ENCODE assay signal across 16 mouse cellular contexts in genomic region chr5:137609292-137609691, GRCm38 (mm10). TPM values are rescaled to one million over a fixed set of nuclear protein-coding genes. Genes with fewer than 3 reads are reported as not detected.
DNase-seq lines count a peak whose midpoint lies in the region; ATAC-seq and TF ChIP-seq lines count a peak whose summit lies in the region.
"Had no signal": no experiment of that assay in that cellular context is flagged by ENCODE, and none has a peak within 500 bp of the region (broad histone marks: within the 10 kb centered on the region; RNA-seq: fewer than 3 reads in every experiment).

No protein-coding gene starts in this region.

- 63% methylated on average over 3 of the region's 3 CpGs for WGBS in hindbrain, embryonic 10.5 days
- 62% methylated on average over 3 of the region's 3 CpGs for WGBS in hindbrain, postnatal 0 days
- WGBS in spleen, adult 2 months: 48% methylated on average over 3 of the region's 3 CpGs
- WGBS in neural tube, embryonic 15.5 days: 56% methylated on average over 3 of the region's 3 CpGs

- TF ChIP-seq CTCF in hindbrain, postnatal 0 days (IDR thresholded peaks at IDR 0.05; ENCODE audit: low read depth): no peak
- TF ChIP-seq CTCF in spleen, adult 2 months (IDR thresholded peaks at IDR 0.05; ENCODE audit: extremely low read depth, insufficient read depth, insufficient read length, insufficient replicate concordance): no peak
- TF ChIP-seq CTCF in embryonic fibroblast, embryonic 13.5 days (IDR thresholded peaks at IDR 0.05; ENCODE audit: borderline replicate concordance, insufficient read depth, low read length): no peak

- TF ChIP-seq POLR2A in spleen, adult 2 months (IDR thresholded peaks at IDR 0.05; ENCODE audit: low read depth, low read length): no peak
- TF ChIP-seq POLR2A in embryonic fibroblast, embryonic 13.5 days (IDR thresholded peaks at IDR 0.05; ENCODE audit: low read depth, low read length): no peak

- H3K27me3 ChIP-seq in hindbrain, embryonic 10.5 days (ENCODE audit: insufficient read depth, poor library complexity, severe bottlenecking): peaks cover 39% of the 10 kb centered on the region
- H3K27me3 ChIP-seq in hindbrain, postnatal 0 days (ENCODE audit: insufficient read depth, low read length): no peaks in the 10 kb centered on the region
- no peaks in the 10 kb centered on the region for H3K27me3 ChIP-seq in spleen, adult 2 months (ENCODE audit: control insufficient read depth, insufficient read depth, low read length)
- H3K27me3 ChIP-seq in neural tube, embryonic 15.5 days (replicated peaks): peaks cover 13% of the 10 kb centered on the region

- no peak for ATAC-seq in hindbrain, postnatal 0 days
- no peak for ATAC-seq in neural tube, embryonic 15.5 days (ENCODE audit: low FRiP score)
- ATAC-seq: forebrain, embryonic 14.5 days had no signal

- peaks cover 63% of the 10 kb centered on the region for H3K4me1 ChIP-seq in hindbrain, embryonic 10.5 days (replicated peaks)
- H3K4me1 ChIP-seq in hindbrain, postnatal 0 days (ENCODE audit: insufficient read depth, low read length): peaks cover 8% of the 10 kb centered on the region; the same call in 1 of the 2 replicates
- peaks cover 20% of the 10 kb centered on the region; the same call in 1 of the 2 replicates for H3K4me1 ChIP-seq in spleen, adult 2 months (ENCODE audit: control insufficient read depth, insufficient read depth, insufficient read length)
- H3K4me1 ChIP-seq in embryonic fibroblast, embryonic 13.5 days (ENCODE audit: control insufficient read depth, insufficient read depth, low read length): peaks cover 16% of the 10 kb centered on the region
- H3K4me1 ChIP-seq in neural tube, embryonic 15.5 days: peaks cover 20% of the 10 kb centered on the region

- no peak overlapping the region for H3K27ac ChIP-seq in hindbrain, embryonic 10.5 days
- no peak overlapping the region for H3K27ac ChIP-seq in hindbrain, postnatal 0 days
- H3K27ac ChIP-seq in spleen, adult 2 months (ENCODE audit: insufficient read depth, low read length): peak overlapping the region; percentile 22
- H3K27ac ChIP-seq in embryonic fibroblast, embryonic 13.5 days (ENCODE audit: insufficient read depth, low read length): no peak overlapping the region
- no peak overlapping the region for H3K27ac ChIP-seq in neural tube, embryonic 15.5 days (replicated peaks)
- H3K27ac ChIP-seq: liver, embryonic 15.5 days had no signal

- H3K36me3 ChIP-seq in hindbrain, embryonic 10.5 days: peaks cover 18% of the 10 kb centered on the region
- H3K36me3 ChIP-seq in hindbrain, postnatal 0 days (ENCODE audit: insufficient read depth, low read length): no peaks in the 10 kb centered on the region
- no peaks in the 10 kb centered on the region; the same call in 1 of the 2 replicates for H3K36me3 ChIP-seq in spleen, adult 2 months (ENCODE audit: control insufficient read depth, insufficient read depth, low read length)
- H3K36me3 ChIP-seq in neural tube, embryonic 15.5 days: no peaks in the 10 kb centered on the region
- H3K36me3 ChIP-seq: liver, embryonic 15.5 days had no signal

- H3K4me3 ChIP-seq in hindbrain, embryonic 10.5 days: 0 out of 2 replicates have a peak overlapping the region, but pooled peaks have one; percentile 16
- no peak overlapping the region for H3K4me3 ChIP-seq in hindbrain, postnatal 0 days (ENCODE audit: low read length)
- H3K4me3 ChIP-seq in spleen, adult 2 months (ENCODE audit: extremely low read depth, insufficient read depth, insufficient read length): no peak overlapping the region
- peak overlapping the region; percentile 77 for H3K4me3 ChIP-seq in embryonic fibroblast, embryonic 13.5 days (ENCODE audit: insufficient read depth, low read length)
- no peak overlapping the region for H3K4me3 ChIP-seq in neural tube, embryonic 15.5 days (replicated peaks)
- H3K4me3 ChIP-seq: liver, embryonic 15.5 days had no signal

- no peak overlapping the region for H3K4me2 ChIP-seq in hindbrain, postnatal 0 days (ENCODE audit: low read depth, low read length)
- 0 out of 2 replicates have a peak overlapping the region, but pooled peaks have one; percentile 47 for H3K4me2 ChIP-seq in neural tube, embryonic 15.5 days
- H3K4me2 ChIP-seq: liver, embryonic 15.5 days had no signal

- DNase-seq in hindbrain, embryonic 10.5 days (ENCODE audit: low spot score): no peak
- no peak for DNase-seq in hindbrain, postnatal 0 days (ENCODE audit: low spot score)
- DNase-seq in spleen, adult 2 months (ENCODE audit: low read depth in 1 of 2, low spot score in 2 of 2): no peak
- DNase-seq in spleen, postnatal 14 days (ENCODE audit: low spot score in 2 of 2): no peak
- no peak for DNase-seq in left cerebral cortex, adult 9 months (ENCODE audit: low spot score in 2 of 2)
- no peak for DNase-seq in embryo, embryonic 10 days (ENCODE audit: low spot score)
- DNase-seq: adrenal gland, postnatal 25 days; cerebellum, adult 11-12 months; embryo, embryonic 11 days; gastrocnemius, postnatal 36 days; kidney, postnatal 25 days had no signal

- no peak overlapping the region for H3K9ac ChIP-seq in hindbrain, postnatal 0 days (replicated peaks; ENCODE audit: low read length)
- no peak overlapping the region for H3K9ac ChIP-seq in neural tube, embryonic 15.5 days (replicated peaks)
- H3K9ac ChIP-seq: liver, embryonic 15.5 days had no signal

- H3K9me3 ChIP-seq in hindbrain, embryonic 10.5 days: no peaks in the 10 kb centered on the region
- H3K9me3 ChIP-seq in hindbrain, postnatal 0 days (ENCODE audit: low read length): no peaks in the 10 kb centered on the region
- no peaks in the 10 kb centered on the region for H3K9me3 ChIP-seq in neural tube, embryonic 15.5 days (replicated peaks)
- H3K9me3 ChIP-seq: liver, embryonic 15.5 days had no signal

RNA-seq across cellular contexts. Expression of gene Pcolce, which starts 4.3 kb away (rescaled TPM):
- 72.2 and 95.5 TPM in 2 replicates for polyA plus RNA-seq in hindbrain, embryonic 10.5 days (2016; fragmentation: Nextera tagmentation; extraction: Ambion mirVana)
- total RNA-seq in hindbrain, postnatal 0 days (2014; rRNA removed): 22.3 and 26.2 TPM in 2 replicates
- 21.5 and 22.0 TPM in 2 replicates for polyA plus RNA-seq in hindbrain, postnatal 0 days (2015; fragmentation: Nextera tagmentation; extraction: Ambion mirVana)
- polyA plus RNA-seq in spleen, adult 2 months (2012; rRNA removed): 69.6 and 88.0 TPM in 2 replicates
- 732 and 740 TPM in 2 replicates for polyA plus RNA-seq in embryonic fibroblast, embryonic 13.5 days (2011; ENCODE audit: insufficient read length, low read depth, missing spikeins)
- 48.4 and 54.1 TPM in 2 replicates for polyA plus RNA-seq in neural tube, embryonic 15.5 days (2015; fragmentation: Nextera tagmentation; extraction: Ambion mirVana)
- total RNA-seq: hematopoietic stem cell, adult 5-6 weeks had no signal

RNA-seq across cellular contexts. Expression of gene Mospd3, which starts 8.4 kb away (rescaled TPM):
- polyA plus RNA-seq in hindbrain, embryonic 10.5 days (2016; fragmentation: Nextera tagmentation; extraction: Ambion mirVana): 15.2 and 27.5 TPM in 2 replicates
- total RNA-seq in hindbrain, postnatal 0 days (2014; rRNA removed): 10.9 and 13.3 TPM in 2 replicates
- 57.3 and 66.7 TPM in 2 replicates for polyA plus RNA-seq in hindbrain, postnatal 0 days (2015; fragmentation: Nextera tagmentation; extraction: Ambion mirVana)
- polyA plus RNA-seq in spleen, adult 2 months (2012; rRNA removed): 90.3 and 131 TPM in 2 replicates
- 35.4 and 41.3 TPM in 2 replicates for polyA plus RNA-seq in embryonic fibroblast, embryonic 13.5 days (2011; ENCODE audit: insufficient read length, low read depth, missing spikeins)
- 64.6 and 66.9 TPM in 2 replicates for polyA plus RNA-seq in neural tube, embryonic 15.5 days (2015; fragmentation: Nextera tagmentation; extraction: Ambion mirVana)

RNA-seq across cellular contexts. Expression of gene Fbxo24, which starts 19.5 kb away (rescaled TPM):
- polyA plus RNA-seq in hindbrain, embryonic 10.5 days (2016; fragmentation: Nextera tagmentation; extraction: Ambion mirVana): 0.30 TPM in 2 replicates
- 0.25 and 0.26 TPM in 2 replicates for total RNA-seq in hindbrain, postnatal 0 days (2014; rRNA removed)
- polyA plus RNA-seq in hindbrain, postnatal 0 days (2015; fragmentation: Nextera tagmentation; extraction: Ambion mirVana): 0.18 TPM in 1 of 2 replicates, not detected in the other
- 0.25 and 0.26 TPM in 2 replicates for polyA plus RNA-seq in spleen, adult 2 months (2012; rRNA removed)
- 0.60 and 0.67 TPM in 2 replicates for polyA plus RNA-seq in embryonic fibroblast, embryonic 13.5 days (2011; ENCODE audit: insufficient read length, low read depth, missing spikeins)
- 0.09 and 0.17 TPM in 2 replicates for polyA plus RNA-seq in neural tube, embryonic 15.5 days (2015; fragmentation: Nextera tagmentation; extraction: Ambion mirVana)
- total RNA-seq: gastrocnemius, postnatal 36 days; hematopoietic stem cell, adult 5-6 weeks had no signal
- polyA plus RNA-seq: liver, embryonic 15.5 days had no signal

RNA-seq across cellular contexts. Expression of gene Lrch4, which starts 19.6 kb away (rescaled TPM):
- polyA plus RNA-seq in hindbrain, embryonic 10.5 days (2016; fragmentation: Nextera tagmentation; extraction: Ambion mirVana): 35.3 and 39.7 TPM in 2 replicates
- total RNA-seq in hindbrain, postnatal 0 days (2014; rRNA removed): 9.6 and 10.4 TPM in 2 replicates
- polyA plus RNA-seq in hindbrain, postnatal 0 days (2015; fragmentation: Nextera tagmentation; extraction: Ambion mirVana): 12.3 and 14.6 TPM in 2 replicates
- polyA plus RNA-seq in spleen, adult 2 months (2012; rRNA removed): 249 and 293 TPM in 2 replicates
- polyA plus RNA-seq in embryonic fibroblast, embryonic 13.5 days (2011; ENCODE audit: insufficient read length, low read depth, missing spikeins): 17.5 and 29.1 TPM in 2 replicates
- polyA plus RNA-seq in neural tube, embryonic 15.5 days (2015; fragmentation: Nextera tagmentation; extraction: Ambion mirVana): 16.0 and 27.4 TPM in 2 replicates

RNA-seq across cellular contexts. Expression of gene Gm20605, which starts 19.7 kb away (rescaled TPM):
- polyA plus RNA-seq in hindbrain, embryonic 10.5 days (2016; fragmentation: Nextera tagmentation; extraction: Ambion mirVana): 14.1 and 14.9 TPM in 2 replicates
- 3.4 and 4.1 TPM in 2 replicates for total RNA-seq in hindbrain, postnatal 0 days (2014; rRNA removed)
- 4.1 and 5.3 TPM in 2 replicates for polyA plus RNA-seq in hindbrain, postnatal 0 days (2015; fragmentation: Nextera tagmentation; extraction: Ambion mirVana)
- 69.4 and 70.9 TPM in 2 replicates for polyA plus RNA-seq in spleen, adult 2 months (2012; rRNA removed)
- polyA plus RNA-seq in embryonic fibroblast, embryonic 13.5 days (2011; ENCODE audit: insufficient read length, low read depth, missing spikeins): 3.0 and 3.5 TPM in 2 replicates
- polyA plus RNA-seq in neural tube, embryonic 15.5 days (2015; fragmentation: Nextera tagmentation; extraction: Ambion mirVana): 7.9 and 9.0 TPM in 2 replicates

Comparison
In these comparisons a context has a peak if more than half of its experiments do, and no peak if none do; other contexts are left out.
1. H3K4me3 ChIP-seq: peak in hindbrain, embryonic 10.5 days (single experiment) and embryonic fibroblast, embryonic 13.5 days (single experiment); none in hindbrain, postnatal 0 days (single experiment), spleen, adult 2 months (single experiment) and neural tube, embryonic 15.5 days (single experiment).